Mouse (Mus musculus) common myeloid progenitor, adult 5-6 weeks (primary cell): Measurements from ENCODE around the gene Tsc22d3. TPM values are rescaled to one million over a fixed set of nuclear protein-coding genes. Genes with fewer than 3 reads are reported as not detected.
"Not testable (repeated sequence)": the region's sequence is repeated elsewhere in the genome, so short reads cannot be mapped to it uniquely, and the experiment has no call there.

Experiments used
- ATAC-seq: replicated peaks from 2 replicates; pipeline ENCODE4 v1.8.0; 2016; ENCODE audit warnings: low read depth, mild to moderate bottlenecking, moderate TSS enrichment, inconsistent platforms; ENCODE audit not compliant: poor library complexity, severe bottlenecking
- total RNA-seq: library from RNA; stranded (forward); fragments of 200-1000, 187-1606 nt; gene quantifications from 2 replicates; pipeline ENCODE4 v1.2.3, GENCODE M21; 2017

Gene Tsc22d3
- total RNA-seq, 1 experiment from 2014 or later, result 35.1 TPM

DNA sequence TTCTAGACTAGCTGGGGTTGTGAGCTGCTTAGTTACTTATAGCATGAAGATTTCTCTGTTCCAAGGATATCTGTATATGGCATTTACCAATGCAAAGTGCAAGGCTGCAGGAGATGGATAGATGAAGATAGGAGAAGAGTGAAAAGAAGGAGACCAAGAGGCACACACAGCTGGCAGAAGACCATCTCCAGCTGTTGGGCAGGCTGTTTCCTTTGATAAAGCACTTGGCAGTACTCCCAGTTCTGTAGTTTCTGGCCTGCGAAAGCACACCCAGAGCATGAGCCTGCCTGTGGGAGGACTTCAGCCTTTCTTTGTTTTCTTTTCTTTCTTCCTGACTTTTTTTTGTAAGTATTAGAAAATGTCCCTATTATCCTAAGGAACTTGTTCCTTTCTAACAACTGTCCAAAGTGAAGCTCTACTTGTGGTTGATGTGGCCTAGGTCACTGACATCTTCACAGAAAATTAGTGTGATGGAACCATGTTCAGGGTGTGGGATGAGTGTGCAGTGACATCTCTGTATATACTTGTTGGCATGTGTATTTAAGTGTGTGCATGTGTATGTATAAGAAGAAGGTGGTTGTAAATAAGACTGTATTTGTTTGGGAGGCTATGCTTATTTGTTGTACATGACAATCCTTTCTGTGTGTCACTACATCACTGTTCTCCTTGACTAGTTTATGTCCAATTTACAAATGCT is 32.6 kb downstream of the Tsc22d3 start:
- peak; percentile 88 for ATAC-seq

DNA sequence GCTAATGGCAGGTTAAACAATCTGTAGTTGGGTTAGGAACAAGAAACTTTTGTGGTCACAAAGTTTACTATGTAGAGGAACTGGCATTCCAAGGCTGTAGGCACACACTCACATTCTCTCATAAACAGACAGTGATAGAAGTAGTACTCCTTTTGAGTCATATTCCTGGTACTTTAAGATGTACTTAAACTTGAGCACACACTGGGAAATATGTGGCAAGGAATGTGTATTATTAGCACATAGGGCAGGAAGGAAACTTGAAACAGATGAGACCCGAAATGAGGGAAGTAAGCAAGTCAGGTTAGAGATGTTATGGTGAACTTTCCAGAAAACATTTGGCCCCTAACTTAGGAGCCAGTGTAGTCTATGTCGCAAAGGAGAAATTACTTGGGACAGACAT is 34.7 kb downstream of the Tsc22d3 start:
- no peak for ATAC-seq

DNA sequence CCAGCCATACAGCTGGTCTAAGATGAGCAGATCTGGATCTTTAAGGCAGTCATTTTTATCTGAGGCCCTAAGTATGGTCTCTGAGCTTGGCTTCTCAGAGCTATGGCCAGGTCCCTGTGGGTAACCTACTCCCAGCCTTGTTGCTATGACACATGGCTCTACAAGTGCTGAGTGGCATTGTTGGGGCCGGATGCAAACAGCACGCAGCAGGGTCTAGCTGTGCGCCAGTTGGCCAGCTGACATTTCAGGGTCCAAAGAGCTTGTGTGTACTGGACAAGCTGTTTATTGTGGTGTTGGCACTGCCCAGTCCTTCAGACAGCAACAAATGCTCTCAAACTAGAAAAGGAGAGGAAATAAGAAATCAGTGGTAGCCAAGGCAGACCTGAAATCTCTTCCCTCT is 35.2 kb downstream of the Tsc22d3 start:
- ATAC-seq, result no peak

DNA sequence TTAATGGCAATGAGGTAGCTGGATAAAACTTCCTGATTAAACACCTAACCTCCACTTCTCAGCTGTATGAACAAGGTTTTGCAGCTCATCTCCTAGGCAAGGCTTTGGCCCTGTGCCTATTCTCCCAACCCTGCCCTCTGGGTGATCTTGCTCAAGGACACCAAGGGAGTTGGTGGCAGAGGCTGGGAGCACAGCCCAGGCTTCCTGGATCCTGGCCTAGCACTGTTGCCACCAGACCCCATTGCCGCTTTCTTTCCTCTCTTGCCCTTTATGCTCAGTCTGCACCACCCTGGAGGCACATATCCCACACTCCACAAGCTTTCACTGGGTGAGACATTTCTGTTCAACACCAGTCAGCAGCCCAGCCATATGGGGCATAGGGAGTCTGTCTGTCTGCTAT is 35.7 kb downstream of the Tsc22d3 start:
- no peak for ATAC-seq

DNA sequence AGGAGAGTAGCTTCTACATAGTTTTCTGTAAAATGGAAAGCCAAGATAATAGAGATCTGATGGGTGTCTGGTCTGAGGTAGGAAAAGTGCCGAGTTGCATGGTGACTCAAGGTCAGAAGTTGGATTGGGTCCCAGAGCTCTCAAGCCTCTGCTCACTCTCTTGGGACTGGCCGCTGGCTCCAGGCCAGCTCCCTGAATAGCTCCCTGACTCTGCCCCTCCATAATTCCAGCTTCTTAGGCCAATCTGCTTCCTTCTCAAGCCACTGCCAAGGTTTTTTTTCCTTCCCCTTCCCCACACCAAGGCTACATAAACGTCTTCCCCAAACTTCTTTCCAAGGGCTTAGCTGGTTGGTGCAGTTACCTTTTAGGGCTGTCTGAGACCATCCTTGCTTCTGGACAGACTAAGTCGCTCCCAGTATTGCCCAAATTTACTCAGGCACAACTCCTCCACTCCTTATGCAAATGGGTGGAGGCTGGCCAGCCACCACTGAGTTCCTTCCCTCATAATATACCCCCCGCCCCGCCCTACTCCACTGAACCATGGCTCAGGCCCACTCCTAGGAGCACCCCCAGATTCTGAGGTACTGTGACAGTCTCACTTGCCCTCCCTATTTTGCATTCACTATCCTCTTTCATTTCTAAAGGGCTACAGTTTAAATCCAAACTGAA is 42.1 kb downstream of the Tsc22d3 start:
- no peak for ATAC-seq

DNA sequence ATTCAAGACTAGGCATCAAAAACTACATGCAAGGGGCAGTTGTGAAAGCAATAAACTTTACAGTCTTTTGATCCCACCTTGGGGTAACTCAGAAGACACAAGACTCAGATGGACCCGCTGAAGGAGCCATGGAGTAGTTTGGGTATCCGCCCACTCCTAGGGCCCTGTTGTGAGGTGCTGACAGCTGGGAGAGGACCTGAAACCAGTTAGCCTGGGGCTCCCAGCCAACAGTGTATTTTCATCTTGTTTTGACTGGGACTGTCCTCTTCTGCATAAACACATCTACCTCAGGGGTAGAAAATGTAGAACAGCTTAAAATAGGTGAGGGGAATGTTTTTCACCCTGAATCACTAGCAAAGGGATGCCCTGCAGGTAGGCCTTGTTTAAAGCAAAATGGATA is 44.5 kb downstream of the Tsc22d3 start:
- no peak for ATAC-seq

DNA sequence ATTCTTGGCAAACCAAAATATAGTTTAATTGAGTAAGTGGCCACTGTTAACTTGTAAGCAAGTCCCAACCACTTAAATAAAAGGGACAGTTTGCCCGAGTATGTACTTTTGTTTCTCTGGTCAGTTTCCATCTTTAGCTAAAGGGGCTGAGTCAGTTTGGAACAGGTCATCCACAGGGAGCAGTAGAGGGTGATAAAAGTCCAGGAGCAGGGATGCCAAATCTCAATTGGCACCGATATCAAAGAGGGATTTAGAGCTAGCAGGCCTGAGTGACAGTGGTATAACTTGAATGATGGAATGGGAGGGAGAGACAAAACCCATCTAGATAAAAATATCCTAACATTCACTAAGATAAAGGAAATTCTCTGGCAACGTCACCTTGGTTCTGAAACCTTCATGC is 45.0 kb downstream of the Tsc22d3 start:
- ATAC-seq, result no peak

DNA sequence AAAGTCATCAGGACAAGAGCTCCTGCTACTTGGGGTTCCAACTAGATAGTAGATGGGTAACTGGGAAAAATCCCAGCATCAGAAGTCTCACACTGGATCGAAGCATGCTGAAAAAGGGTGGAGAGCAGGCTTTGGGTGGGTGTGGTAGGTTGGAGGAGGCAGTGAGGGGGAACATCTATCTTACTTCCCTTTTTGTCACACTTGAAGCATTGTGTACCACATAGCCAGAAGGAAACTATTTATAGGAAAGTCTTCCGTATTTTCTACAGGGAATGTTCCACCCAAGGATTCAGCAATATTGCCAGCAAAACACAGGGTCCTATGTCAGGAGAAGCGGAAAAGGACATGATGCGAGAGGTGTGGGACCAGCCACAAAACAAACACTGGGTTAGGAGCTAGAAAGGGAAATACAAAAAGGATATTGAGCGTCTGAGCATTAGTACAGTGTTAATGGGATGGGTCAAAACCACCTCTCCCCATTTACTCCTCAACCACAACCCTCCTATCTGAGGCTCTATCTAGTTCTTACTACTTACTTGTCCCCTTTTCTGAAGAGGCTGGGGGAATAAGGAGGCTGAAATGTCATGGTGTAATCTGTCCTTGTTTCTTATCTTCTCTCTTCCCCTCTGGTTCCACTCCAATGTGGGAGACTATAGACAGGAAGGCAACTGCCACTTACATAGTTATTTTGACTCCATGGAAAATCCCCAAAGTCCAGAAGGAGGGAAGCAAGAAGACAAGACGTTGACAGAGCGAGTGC is 52.6 kb downstream of the Tsc22d3 start:
- ATAC-seq, result peak; percentile 40

DNA sequence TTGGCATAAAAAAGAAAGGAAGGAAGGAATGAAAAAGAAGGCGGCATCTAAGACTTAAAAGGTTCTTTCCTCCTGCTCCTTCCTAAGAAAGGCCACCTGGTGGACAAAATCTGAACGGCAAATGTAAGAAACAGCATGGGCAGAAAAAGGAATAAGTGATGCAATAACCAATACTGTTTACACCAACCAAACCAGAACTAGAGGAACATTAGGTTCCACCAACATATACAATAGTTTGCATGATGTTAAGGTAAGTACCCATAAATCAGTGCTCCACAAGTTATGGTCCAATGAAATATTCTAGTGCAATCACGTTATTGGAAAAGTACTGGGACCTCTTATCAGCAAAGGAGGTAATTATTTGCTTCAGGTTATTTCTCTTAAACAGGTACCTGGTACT is 55.7 kb downstream of the Tsc22d3 start:
- ATAC-seq, result no peak

DNA sequence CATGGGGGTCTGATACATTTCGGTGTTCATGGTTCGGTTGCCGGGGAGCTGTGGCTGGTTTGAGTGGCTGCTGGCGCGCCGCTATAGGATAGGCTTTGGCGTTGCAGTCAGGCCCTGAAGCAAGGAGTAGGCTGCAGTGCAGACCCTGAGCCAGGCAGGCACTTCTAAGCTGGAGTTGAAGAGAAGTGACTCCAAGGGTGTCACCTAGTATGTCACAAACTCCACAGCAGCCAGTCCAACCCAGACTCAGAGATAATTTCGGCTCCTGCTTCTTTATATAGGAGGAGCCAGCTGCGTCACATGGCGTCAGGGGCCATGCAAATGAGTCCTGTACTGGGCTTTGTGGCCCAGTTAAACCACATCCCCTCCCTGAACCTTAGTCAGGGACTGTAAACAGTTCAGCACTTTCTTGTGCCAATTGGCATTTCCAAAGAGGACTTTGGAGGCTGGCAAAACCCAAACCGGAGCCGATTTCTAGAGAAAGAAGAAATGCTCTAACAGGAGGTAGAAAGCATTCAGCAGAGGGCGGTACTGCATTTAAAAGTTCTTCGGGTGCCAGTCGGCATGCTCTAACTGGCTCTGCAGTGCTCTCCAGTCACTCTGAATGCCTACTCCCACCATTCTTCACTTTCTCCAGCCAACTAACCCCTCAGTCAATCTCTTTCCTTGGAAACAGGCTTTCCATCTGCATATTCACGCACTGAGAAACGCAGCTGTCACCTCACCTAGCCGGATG is 57.4 kb downstream of the Tsc22d3 start:
- peak; percentile 78 for ATAC-seq

DNA sequence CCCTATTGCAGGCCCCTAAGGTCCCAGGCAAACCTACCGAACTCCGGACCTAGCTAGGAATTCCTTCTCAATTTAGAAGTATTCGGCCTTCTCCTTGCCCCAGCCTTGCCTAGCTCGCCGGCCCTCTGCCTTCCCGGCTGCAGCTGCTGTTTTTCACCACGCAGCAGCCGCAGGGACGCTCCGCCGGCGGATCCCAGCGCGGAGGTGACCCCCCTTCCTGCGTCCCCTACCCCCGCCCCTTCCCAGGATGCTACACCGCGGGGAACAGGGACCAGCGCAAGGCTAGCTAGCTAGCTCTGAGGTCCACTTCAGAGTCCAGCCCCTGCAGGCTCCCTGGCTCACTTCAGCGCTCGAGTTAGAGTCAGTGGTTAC is 58.0 kb downstream of the Tsc22d3 start:
- peak; percentile 17; the same call in 1 of the 2 replicates for ATAC-seq

DNA sequence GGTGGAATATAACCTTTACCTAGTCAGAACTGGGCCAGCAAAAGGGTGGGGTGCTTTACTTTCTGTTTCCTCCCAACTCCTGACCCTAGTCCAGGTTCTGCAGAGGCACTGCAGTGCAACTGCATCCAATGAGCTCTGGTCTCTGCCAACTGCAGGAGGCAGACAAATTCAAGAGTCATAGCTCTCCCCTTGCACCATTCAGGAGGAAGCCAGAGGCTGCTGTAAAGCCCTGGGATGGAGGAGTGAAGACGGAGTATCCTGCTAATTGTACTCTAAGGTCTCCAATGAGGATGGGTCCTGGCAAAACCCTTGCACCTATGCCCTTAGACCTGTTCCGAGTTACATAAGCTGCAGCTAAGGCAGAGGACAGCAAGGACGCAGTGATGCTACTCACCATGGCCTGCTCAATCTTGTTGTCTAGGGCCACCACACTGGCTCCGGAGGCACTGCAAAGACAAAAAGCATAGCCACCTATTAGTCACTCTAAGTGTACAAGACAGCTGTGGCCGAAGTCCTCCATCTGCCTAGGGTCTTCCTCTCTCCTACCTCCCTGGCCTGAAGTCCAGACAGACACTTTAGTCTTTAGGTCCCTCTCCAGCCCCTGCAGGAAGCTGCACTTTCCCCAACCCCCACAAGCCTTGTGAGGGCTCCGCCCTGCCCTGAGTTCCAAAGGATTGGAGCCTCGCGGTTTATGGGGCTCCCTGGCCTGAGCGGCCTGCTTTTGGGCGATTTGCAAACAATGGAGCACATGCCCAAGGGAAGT is 58.6 kb downstream of the Tsc22d3 start:
- ATAC-seq, result no peak

DNA sequence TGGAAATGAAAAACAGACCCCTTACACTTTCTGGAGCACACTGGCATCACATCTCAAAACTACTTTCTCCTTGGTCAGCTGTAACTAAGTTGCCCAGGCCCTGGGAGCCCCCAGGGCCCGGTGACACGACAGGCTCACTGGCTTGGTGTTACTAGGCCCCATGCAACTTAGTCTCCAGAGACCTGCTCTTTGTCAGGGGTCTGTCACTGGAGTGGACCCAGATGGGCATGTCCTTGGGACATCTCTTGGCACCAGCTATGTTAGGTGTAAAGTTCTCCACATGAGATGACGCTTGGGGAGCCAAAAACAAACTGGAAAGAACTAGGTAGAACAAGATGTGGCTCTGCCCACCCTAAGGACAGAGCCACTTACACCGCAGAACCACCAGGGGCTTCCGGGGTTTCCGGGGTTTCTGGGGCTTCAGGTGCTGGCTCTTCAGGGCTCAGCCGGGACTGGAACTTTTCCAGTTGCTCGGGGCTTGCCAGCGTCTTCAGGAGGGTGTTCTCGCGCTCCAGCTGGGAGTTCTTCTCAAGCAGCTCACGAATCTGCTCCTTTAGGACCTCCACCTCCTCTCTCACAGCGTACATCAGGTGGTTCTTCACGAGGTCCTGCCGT is 59.9 kb downstream of the Tsc22d3 start:
- no peak for ATAC-seq

DNA sequence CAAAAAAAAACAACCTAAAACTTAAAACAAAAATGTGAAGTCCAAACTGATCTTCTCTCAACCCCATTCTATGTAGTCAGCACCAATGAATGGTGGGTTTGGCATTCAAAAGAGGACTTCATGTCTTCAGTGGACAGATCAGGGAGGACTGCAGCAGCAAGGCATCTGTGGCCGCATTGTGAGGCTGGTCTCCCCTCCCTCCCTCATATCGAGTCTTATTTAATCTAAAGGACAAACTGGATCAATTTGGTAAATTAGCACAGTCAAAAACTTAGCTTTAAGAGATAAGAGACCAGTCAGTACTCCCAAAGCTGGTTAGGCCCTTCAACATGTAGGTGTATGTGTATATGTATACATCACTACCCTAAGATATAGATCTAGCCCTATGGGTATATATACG is 60.6 kb downstream of the Tsc22d3 start:
- not testable (repeated sequence) for ATAC-seq

DNA sequence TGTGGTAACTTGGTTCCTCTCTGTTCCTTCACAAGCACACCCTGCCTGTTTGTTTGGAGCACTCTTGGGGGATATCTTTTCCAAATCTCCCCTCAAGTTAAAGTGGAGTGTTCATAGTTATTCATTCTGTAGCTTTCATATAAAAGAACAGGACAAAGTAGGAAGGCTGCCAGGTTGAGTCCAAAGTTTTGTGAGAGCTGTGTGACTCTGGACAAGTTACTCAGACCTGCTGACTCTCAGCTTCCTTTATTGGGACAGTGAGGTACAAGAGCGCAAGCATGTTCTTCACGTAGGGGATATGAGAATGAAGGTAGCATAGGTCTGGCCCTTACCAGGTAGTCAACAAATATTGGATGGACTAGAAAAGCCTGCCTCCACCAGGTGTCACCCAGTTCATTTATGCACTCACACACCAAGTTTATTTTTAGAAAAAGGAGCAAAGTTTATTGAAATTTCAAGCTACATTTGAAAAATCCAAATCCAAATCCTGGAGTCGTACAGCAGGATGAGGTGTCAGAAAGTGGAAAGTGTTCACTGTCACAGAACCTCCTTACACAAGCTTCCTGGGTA is 61.3 kb downstream of the Tsc22d3 start:
- no peak for ATAC-seq

DNA sequence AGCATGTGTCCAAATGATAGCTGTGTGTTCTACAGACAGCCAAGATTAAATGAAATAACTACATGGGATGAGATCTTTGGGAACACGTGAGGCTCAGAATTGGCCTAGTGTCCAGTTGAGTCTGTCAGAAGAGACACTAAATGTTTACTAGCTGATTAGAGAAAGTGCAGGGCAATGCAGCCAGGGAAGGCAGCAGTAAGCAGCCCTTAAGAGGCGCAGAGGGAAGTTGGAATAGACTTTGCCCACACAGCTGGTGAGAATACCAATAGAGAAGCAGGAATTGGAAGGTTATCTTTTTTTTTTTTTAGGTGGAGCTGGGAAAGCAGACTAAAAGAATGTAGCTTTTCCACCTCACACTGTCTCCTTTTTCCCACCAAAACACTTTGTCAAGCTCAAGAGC is 61.8 kb downstream of the Tsc22d3 start:
- no peak for ATAC-seq

DNA sequence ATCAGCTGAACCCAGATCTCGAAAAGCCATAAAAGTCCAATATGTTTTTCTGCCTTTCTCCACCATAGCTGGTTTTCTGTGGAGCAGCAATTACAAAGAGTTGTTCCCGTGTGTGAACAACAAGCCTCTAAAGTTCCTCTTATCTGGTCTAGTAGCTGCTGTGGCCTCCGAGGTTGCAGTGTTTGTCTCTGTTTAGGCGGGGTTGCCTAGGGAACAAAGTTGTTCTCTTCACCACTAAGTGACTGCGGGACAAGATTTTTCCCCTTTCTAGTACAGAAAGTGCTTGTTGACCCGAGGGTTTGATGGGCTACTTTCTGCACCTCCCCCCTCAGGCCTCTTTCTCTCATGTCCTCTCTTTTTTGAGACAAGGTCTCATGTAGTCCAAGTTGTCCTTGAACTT is 62.8 kb downstream of the Tsc22d3 start:
- peak; percentile 82 for ATAC-seq

DNA sequence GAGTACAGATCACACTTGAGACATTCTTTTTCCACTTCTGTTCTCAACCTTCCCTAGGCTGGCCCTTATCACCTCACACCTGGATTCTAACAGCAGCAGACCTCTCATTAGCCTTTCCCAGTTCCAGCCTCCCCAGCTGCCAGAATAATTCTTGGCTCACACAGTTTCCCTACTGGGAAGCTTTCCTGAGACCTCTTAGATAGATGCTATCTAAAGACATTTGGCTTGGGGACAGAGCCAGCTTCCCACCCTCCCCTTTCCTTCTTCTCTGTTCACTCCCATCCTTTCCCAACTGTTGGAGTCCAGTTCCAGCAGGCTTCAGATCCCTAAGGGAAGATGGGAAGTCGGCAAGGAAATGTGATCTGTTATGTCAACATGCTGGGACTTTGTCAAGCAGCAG is 65.0 kb downstream of the Tsc22d3 start:
- ATAC-seq, result no peak

DNA sequence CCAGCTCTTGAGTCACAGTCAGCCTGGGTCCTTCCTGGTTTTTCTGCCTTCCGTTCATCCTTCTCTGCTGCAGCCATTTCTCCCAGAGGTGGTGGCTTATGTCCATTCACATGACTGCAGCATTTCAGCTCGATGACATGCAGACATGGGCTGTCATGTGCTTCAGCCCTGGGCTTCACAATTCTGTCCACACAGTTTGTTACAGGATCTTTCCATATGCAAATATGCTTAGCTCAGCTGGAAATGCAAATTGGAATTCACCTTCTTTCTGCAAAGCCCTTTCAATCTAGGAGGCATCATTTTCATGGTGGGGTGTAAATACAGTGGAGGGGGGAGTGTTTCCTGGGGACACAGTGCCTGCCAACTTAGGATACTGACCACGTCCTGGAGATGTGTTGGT is 66.2 kb downstream of the Tsc22d3 start:
- no peak for ATAC-seq
